Mouse (Mus musculus) frontal cortex, postnatal 25 days (tissue): Measurements from ENCODE around the gene Gm45799.

Experiments used
- DNase-seq, 2 experiments: peaks; one replicate each; pipeline ENCODE4 v3.0.0; 2022; ENCODE audit warnings: low spot score in 2 of 2

Gm45799 gene

GRCm38 (mm10) chr7:105640894-105641255 is 523 bp downstream of the Gm45799 start:
- no peak for DNase-seq

GRCm38 (mm10) chr7:105641936-105642335 is 1.6 kb downstream of the Gm45799 start:
- DNase-seq: no peak

GRCm38 (mm10) chr7:105650639-105651435 is 10.5 kb downstream of the Gm45799 start, which contains the start of gene Dnhd1:
Dnhd1 (plus strand) TSS chr7:105650827.
- peak in 1 of 2 experiments; percentile 38 for DNase-seq

GRCm38 (mm10) chr7:105685541-105686197 is 45.3 kb downstream of the Gm45799 start:
- DNase-seq: no peak

GRCm38 (mm10) chr7:105690875-105691274 is 50.5 kb downstream of the Gm45799 start:
- DNase-seq: no peak

GRCm38 (mm10) chr7:105703184-105703583 is 62.8 kb downstream of the Gm45799 start:
- DNase-seq: no peak

GRCm38 (mm10) chr7:105703816-105704215 is 63.5 kb downstream of the Gm45799 start:
- DNase-seq: no peak

- DNase-seq: no peak
Observed at GRCm38 (mm10) chr7:105708733-105709132, 68.4 kb downstream of the Gm45799 start.

GRCm38 (mm10) chr7:105715366-105715765 is 75.0 kb downstream of the Gm45799 start:
- no peak for DNase-seq

GRCm38 (mm10) chr7:105721916-105722315 is 81.6 kb downstream of the Gm45799 start:
- DNase-seq: no peak

GRCm38 (mm10) chr7:105726144-105726979 is 86.0 kb downstream of the Gm45799 start:
- no peak for DNase-seq

- DNase-seq: no peak
Observed at GRCm38 (mm10) chr7:105726980-105727325, 86.6 kb downstream of the Gm45799 start.

- DNase-seq: no peak
Observed at GRCm38 (mm10) chr7:105728701-105729428, 88.5 kb downstream of the Gm45799 start.

- DNase-seq: no peak
Observed at GRCm38 (mm10) chr7:105733836-105734235, 93.5 kb downstream of the Gm45799 start.
